ENCODE assay signal across 13 mouse cellular contexts in genomic region chr11:29774296-29774695, GRCm38 (mm10). TPM values are rescaled to one million over a fixed set of nuclear protein-coding genes. Genes with fewer than 3 reads are reported as not detected.
A peak's percentile ranks its signal among the peaks of the same experiment; 100 is the strongest.
DNase-seq lines count a peak whose midpoint lies in the region; ATAC-seq and TF ChIP-seq lines count a peak whose summit lies in the region.
"Had no signal": no experiment of that assay in that cellular context is flagged by ENCODE, and none has a peak within 500 bp of the region (broad histone marks: within the 10 kb centered on the region; RNA-seq: fewer than 3 reads in every experiment).

No protein-coding gene starts in this region.

- whole genome bisulfite sequencing in forebrain, embryonic 10.5 days: 53% methylated on average over 2 of the region's 2 CpGs
- 25% methylated on average over 2 of the region's 2 CpGs for WGBS in hindbrain, embryonic 14.5 days
- 65% methylated on average over 2 of the region's 2 CpGs for WGBS in olfactory bulb, adult 2 months

- peak; percentile 40 to 52 for DNase-seq in layer of hippocampus, adult 8-10 months (ENCODE audit: low spot score in 2 of 2)
- no peak for DNase-seq in layer of hippocampus, postnatal 36 days
- no peak for DNase-seq in forebrain, embryonic 10.5 days (ENCODE audit: extremely low spot score, low spot score)
- no peak for DNase-seq in hindbrain, embryonic 14.5 days (ENCODE audit: low spot score)
- DNase-seq in testis, postnatal 14 days (ENCODE audit: low spot score): no peak
- DNase-seq in kidney, adult 11 months: no peak
- no peak for DNase-seq in spleen, postnatal 10 days (ENCODE audit: low spot score in 2 of 2)
- DNase-seq: adrenal gland, adult 2 months; cerebellum, postnatal 36 days had no signal

- peak; percentile 69; the same call in 1 of the 2 replicates for ATAC-seq in hindbrain, embryonic 14.5 days (ENCODE audit: low FRiP score)

- no peak overlapping the region for H3K4me2 ChIP-seq in hindbrain, embryonic 14.5 days (replicated peaks)
- H3K4me2 ChIP-seq: kidney, embryonic 15.5 days; liver, embryonic 11.5 days had no signal

- H3K4me1 ChIP-seq in forebrain, embryonic 10.5 days: peaks cover 7% of the 10 kb centered on the region; the same call in 1 of the 2 replicates
- 0 out of 2 replicates have a peak, but pooled peaks cover 4% of the 10 kb centered on the region for H3K4me1 ChIP-seq in hindbrain, embryonic 14.5 days (replicated peaks; ENCODE audit: control insufficient read depth, insufficient read depth, low read length)
- H3K4me1 ChIP-seq in olfactory bulb, adult 2 months (ENCODE audit: control insufficient read depth, insufficient read depth, low read length): peaks cover 6% of the 10 kb centered on the region; the same call in 1 of the 2 replicates
- H3K4me1 ChIP-seq: kidney, embryonic 15.5 days had no signal

- 0 out of 2 replicates have a peak overlapping the region, but pooled peaks have one; percentile 44 for H3K27ac ChIP-seq in forebrain, embryonic 10.5 days
- H3K27ac ChIP-seq in hindbrain, embryonic 14.5 days: no peak overlapping the region
- 0 out of 2 replicates have a peak overlapping the region, but pooled peaks have one; percentile 37 for H3K27ac ChIP-seq in olfactory bulb, adult 2 months (ENCODE audit: insufficient read depth, low read depth, low read length)
- H3K27ac ChIP-seq: kidney, embryonic 15.5 days had no signal

- no peak for TF ChIP-seq CTCF in olfactory bulb, adult 2 months (IDR thresholded peaks at IDR 0.05; ENCODE audit: insufficient read depth, low read depth, low read length)

- no peak overlapping the region for H3K4me3 ChIP-seq in forebrain, embryonic 10.5 days
- no peak overlapping the region for H3K4me3 ChIP-seq in hindbrain, embryonic 14.5 days (replicated peaks; ENCODE audit: low read length)
- H3K4me3 ChIP-seq in olfactory bulb, adult 2 months (ENCODE audit: insufficient read depth, low read depth, low read length): no peak overlapping the region
- H3K4me3 ChIP-seq: kidney, embryonic 15.5 days; megakaryocyte, embryonic 14.5 days had no signal

- H3K36me3 ChIP-seq in forebrain, embryonic 10.5 days (replicated peaks): no peaks in the 10 kb centered on the region
- no peaks in the 10 kb centered on the region for H3K36me3 ChIP-seq in hindbrain, embryonic 14.5 days (replicated peaks; ENCODE audit: control insufficient read depth, insufficient read depth)
- H3K36me3 ChIP-seq: kidney, embryonic 15.5 days had no signal

- H3K9me3 ChIP-seq in forebrain, embryonic 10.5 days: no peaks in the 10 kb centered on the region
- H3K9me3 ChIP-seq in hindbrain, embryonic 14.5 days (ENCODE audit: control insufficient read depth, low read length): no peaks in the 10 kb centered on the region
- H3K9me3 ChIP-seq: kidney, embryonic 15.5 days; megakaryocyte, embryonic 14.5 days had no signal

- H3K27me3 ChIP-seq in forebrain, embryonic 10.5 days (ENCODE audit: poor library complexity, severe bottlenecking): peaks cover 22% of the 10 kb centered on the region
- no peaks in the 10 kb centered on the region for H3K27me3 ChIP-seq in hindbrain, embryonic 14.5 days (ENCODE audit: control insufficient read depth, insufficient read depth, low read length)
- H3K27me3 ChIP-seq: kidney, embryonic 15.5 days; megakaryocyte, embryonic 14.5 days had no signal

- no peak overlapping the region for H3K9ac ChIP-seq in hindbrain, embryonic 14.5 days
- H3K9ac ChIP-seq: kidney, embryonic 15.5 days had no signal

- no peak for TF ChIP-seq POLR2A in olfactory bulb, adult 2 months (IDR thresholded peaks at IDR 0.05; ENCODE audit: insufficient read depth, low read depth, low read length)

RNA-seq across cellular contexts. Expression of gene 4931440F15Rik, which starts 51.2 kb away (rescaled TPM):
- total RNA-seq in layer of hippocampus, adult 8-10 months (2022): 1 to 10 TPM; 2.5 to 3.2 (median 2.7) TPM
- 1 to 10 TPM; 1.9 to 3.6 TPM for total RNA-seq in layer of hippocampus, postnatal 36 days (2021)
- 0.12 TPM in 1 of 2 replicates, not detected in the other for polyA plus RNA-seq in forebrain, embryonic 10.5 days (2016; fragmentation: Nextera tagmentation; extraction: Ambion mirVana)
- 0.67 and 0.72 TPM in 2 replicates for polyA plus RNA-seq in hindbrain, embryonic 14.5 days (2014; fragmentation: Nextera tagmentation; extraction: Ambion mirVana)
- not detected in 2 replicates for polyA plus RNA-seq in olfactory bulb, adult 2 months (2012; ENCODE audit: insufficient read depth, insufficient read length, low replicate concordance, missing spikeins)

Comparison
In these comparisons a context has a peak if more than half of its experiments do, and no peak if none do; other contexts are left out.
1. DNase-seq: peak in layer of hippocampus, adult 8-10 months (2 of 2); none in layer of hippocampus, postnatal 36 days (0 of 2), forebrain, embryonic 10.5 days (single experiment), hindbrain, embryonic 14.5 days (single experiment), testis, postnatal 14 days (single experiment), kidney, adult 11 months (single experiment) and spleen, postnatal 10 days (0 of 2).